Mouse (Mus musculus) urinary bladder, postnatal 36 days (tissue): Measurements from ENCODE around the gene Prkca.

ENCODE experiments used
- DNase-seq, 2 experiments: peaks; one replicate each; pipeline ENCODE4 v3.0.0; 2022; ENCODE audit warnings: low spot score in 2 of 2, mixed read lengths in 1 of 2

Gene Prkca

GRCm38 (mm10) chr11:108206602-108207001 lies 137.1 kb downstream of the Prkca start:
- DNase-seq, result no peak

GRCm38 (mm10) chr11:108204895-108205248 lies 138.9 kb downstream of the Prkca start:
- DNase-seq, result no peak

DNA sequence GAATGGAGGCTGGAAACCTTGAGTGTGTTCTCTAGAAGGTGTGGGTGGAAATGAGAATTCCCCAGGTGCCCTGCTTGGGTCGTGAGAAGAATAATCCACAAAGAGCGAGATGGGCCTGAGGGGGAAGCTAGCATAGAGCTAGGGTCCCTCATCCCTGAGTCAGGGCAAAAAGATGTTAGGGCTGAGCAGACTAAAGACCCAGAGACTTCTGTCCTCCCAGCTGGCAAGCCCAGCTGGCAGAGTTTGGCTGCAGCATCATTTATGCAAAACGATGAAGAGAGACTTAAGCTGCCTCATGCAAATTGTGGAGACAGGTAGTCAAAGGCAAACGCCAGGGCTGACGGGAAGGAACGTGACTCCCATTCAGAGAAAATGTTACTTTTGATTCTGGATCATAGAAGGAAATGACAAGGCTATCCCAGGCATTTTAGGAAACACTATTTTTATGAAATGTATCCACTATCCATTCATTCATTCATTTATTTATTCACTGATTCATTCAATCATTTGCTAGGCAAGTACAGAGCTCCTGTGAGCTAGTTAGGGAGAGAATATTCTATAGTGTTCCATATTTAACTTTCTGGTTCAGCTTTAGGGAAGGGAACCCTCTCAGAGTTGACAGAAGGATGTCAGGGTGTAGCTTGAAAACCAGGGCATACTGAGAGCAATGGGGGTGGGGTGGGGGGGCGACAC lies 139.4 kb downstream of the Prkca start:
- no peak for DNase-seq

GRCm38 (mm10) chr11:108202835-108203234 lies 140.9 kb downstream of the Prkca start:
- DNase-seq, result no peak

- no peak for DNase-seq
Observed at GRCm38 (mm10) chr11:108200679-108201586, 142.8 kb downstream of the Prkca start.

DNA sequence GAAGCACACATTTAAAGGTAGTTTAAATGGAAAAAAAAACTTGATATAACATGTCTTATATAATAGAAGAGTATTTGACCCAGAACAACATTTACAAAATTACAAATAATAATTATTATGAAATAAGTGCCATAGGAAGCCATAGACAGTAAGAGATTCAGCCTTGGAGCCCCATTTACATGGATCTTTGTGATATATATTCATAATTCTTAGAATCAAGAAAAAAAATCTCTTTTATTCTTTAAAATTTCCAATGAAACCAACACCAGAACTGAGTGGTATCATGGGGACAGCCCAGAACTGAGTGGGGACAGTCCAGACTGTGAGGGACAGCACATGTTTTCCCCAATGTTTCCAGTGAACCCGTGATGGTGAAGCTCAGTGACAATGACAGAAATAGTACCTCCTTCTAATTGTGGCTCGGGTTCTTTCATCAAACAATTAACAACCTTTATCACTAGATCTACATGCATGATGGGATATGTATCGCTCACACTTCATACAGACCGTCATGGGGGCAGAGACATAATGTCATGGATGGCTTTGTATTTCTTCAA lies 144.2 kb downstream of the Prkca start:
- no peak for DNase-seq

DNA sequence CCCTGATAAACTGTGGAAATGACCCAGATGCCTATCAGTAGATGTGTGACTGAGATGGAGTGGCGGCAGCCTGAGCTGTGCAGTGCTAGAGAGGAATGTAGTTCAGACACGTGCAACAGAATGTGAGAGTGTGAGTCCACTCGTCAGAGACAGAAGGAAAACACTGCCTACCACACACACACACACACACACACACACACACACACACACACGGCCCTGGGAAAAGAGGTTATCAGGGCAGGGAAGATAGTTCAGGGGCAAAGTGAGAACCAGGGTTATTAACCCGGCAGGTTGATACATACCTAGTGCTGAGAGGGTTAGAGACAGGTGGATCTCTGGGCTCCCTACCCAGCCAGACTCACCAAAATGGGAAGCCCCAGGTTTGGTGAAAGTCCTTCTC lies 145.1 kb downstream of the Prkca start:
- DNase-seq, result no peak

DNA sequence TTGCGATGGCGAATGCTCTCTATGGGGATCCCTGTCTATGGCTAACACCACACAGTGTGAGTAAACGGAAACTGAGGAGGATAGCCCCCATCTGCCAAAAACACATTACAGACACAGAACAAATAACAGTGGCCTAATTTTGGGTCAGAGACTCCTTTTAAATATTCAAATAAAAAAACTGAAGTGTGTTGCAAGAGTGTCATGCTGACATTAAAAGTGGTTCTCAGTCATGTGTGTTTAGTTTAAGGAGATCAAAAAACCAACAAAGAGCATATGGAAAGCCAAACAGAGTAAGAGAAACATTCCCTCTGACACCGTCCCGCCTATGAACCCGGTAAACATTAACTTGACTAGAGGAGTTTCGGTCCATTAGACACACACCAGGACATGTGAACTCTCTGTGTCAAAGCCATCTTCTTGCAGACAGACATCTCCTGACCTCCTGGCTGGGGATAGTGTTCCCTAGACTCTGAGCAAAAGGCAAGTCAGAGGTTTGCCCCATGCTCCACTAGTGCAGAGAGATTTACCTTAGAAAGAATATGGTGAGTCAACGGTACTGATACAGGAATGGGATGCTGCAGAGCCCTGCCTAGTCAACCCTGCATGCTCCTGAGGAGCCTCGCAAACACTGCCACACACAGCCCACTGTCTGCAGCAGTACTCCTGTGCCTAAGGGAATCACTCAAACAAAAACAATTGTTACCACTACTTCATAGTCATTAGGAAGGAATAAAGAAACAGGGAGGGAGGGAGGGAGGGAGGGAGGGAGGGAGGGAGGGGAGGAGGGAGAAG lies 146.1 kb downstream of the Prkca start:
- DNase-seq, result no peak

DNA sequence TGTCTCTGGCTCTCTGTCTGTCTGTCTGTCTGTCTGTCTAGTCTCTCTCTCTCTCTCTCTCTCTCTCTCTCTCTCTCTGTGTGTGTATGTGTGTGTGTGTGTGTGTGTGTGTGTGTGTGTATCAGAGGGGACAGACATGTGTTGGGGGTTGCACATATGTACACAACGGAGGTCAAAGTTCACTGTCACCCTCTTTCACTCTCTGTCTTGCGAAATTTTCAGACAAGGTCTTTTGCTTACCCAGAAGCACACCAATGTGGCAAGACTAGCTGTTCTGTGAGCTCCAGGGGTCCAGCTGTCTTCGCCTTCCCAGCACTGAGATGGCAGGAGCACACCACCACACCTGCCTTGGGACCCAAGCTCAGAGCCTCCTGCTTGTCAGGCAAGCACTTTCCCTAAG lies 146.9 kb downstream of the Prkca start:
- no peak for DNase-seq

GRCm38 (mm10) chr11:108190298-108190697 lies 153.4 kb downstream of the Prkca start:
- DNase-seq, result no peak

DNA sequence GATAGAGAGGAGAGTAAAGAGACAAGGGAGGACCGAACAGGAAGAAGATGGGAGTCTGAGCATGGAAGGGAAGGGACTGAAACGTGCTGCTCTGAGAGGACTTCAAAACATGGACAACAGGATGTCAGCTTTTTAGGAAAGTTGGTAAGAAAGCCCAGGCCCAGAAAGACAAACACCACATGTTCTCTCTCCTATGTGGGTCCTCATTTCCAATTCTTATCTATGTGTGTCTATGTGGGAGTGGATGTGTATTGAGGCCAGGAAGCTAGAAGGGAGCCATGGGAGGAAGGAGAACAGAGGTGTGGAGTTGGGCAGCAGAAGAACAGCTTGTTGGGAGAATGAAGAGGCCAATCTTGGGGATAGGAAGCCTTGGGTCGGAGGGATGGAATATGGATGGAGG lies 154.4 kb downstream of the Prkca start:
- DNase-seq, result no peak

DNA sequence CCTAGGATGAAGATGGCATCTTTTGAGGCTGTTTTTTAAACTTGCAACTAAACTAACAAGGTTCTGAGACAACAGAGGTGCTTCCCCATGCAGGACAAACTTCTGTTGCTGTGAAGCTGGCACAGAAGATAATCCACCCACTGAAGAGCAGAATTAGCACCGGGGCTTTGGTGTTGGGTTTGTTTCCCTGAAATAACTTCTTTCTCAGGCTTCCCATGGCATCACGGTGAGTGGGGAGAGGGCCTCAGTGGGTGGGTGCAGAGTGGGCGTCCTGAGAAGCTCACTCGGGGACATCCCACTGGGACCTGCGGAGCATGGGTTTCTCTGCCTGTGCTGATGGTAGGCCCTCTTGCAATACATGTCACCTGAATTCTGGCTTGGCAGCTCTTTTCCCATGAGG lies 161.3 kb downstream of the Prkca start:
- no peak for DNase-seq

DNA sequence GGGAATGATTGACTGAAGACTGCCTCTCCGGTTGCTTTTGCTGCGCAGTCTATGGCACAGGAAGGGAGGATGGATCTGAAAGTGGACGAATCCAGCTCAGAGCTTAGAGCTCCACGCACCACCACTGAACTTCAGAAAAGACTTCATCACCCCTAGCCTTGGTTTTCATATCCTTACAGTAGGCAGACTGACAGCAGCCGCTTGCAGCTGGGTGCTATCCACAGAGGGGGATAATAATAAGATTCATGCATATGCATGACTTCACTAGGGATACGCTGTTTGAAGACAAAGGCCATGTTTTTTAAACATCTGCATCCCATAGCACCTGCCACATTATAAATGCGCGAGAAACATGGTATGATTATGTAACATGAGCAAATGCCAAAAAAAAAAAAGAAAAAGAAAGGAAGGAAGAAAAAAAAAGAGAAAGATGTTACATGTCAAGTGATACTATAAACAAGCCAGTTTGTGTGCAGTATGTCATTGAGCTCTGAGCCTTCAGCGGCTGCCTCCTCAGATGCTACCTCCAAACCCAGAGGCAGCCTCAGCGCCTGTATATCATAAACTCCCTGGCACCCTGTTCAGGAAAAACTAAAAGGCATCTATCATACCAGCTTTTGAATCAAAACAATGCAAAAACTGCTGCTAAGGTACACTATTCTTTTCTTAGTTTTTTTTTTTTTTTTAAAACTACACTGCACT lies 162.6 kb downstream of the Prkca start:
- no peak for DNase-seq

DNA sequence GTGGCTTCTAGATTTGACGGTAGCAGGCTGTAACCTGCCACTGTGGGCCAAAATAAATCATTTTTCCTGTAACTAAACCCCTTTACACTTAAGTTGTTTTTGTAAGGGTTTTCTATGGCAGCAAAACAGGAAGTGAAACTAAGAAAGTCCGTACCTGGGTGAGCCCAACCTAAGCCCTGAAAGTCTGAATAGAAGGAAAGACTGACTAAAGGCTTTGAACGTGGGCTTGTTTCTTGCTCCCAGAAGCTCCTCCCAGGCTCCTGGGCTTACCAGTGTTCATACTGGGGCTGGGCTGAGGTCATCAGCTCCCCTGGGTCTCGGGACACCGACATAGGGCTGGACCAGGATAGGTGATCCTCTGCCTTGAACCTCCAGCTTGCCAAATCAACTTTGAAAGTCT lies 164.9 kb downstream of the Prkca start:
- no peak for DNase-seq

DNA sequence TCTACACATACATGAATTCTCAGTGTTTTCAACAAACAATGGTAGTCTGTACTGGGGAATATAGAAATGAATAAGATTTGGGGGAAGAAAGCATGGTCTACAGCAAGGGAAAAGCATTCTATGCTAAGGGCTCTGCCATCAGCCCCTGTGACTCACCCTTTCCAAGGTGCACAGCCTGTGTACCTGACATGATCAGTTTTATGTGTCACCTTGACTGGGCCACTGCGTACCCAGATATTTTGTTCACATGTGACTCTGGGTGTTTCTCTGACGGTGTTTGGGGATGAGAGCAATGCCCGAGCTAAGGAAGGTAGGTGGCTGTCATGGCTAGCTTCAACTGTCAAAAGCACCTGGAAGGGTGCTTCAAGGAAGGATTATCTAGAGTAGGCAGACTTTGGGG lies 165.5 kb downstream of the Prkca start:
- no peak for DNase-seq

DNA sequence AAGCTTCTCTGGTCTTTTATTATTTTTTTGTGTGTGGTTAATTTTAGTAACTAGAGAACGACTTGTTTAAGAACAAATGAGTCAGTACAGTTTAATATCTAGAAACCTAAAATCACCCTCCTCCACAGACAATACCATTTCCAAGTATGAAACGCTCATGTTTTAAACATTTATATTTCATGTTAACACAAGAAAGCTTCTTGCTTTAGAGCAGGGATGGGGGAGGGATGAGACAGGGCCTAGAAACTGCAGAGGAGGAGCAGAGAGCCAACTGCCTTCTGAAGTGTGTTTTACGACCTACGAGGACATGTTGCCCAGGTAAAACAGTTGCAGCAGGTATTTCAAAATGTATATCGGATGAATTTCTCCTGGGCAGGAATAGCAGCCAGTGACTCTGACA lies 167.0 kb downstream of the Prkca start:
- DNase-seq, result no peak

GRCm38 (mm10) chr11:108171917-108172316 lies 171.8 kb downstream of the Prkca start:
- no peak for DNase-seq

DNA sequence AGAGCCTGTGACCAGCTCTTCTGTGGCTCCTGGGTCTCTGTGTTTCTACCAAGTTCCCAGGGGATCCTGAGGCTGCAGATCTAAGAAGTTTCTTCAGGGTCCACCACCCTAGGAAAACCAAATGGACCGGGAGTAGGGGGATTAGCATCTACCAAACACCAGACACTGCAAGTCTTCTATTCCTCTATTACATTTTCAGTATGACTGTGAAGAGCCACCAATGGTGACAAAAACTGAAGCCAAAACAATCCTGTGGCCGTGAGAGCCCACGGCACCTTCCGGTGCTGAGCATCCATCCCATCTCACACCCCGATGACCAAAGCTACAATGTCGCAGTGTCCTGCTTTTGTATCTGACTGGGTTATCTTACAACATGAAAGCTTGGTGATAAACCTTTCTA lies 172.5 kb downstream of the Prkca start:
- no peak for DNase-seq

GRCm38 (mm10) chr11:108170107-108170506 lies 173.6 kb downstream of the Prkca start:
- DNase-seq, result no peak

- DNase-seq, result no peak
Observed at GRCm38 (mm10) chr11:108165725-108166124, 178.0 kb downstream of the Prkca start.

GRCm38 (mm10) chr11:108162639-108163038 lies 181.1 kb downstream of the Prkca start:
- DNase-seq, result no peak
